Mouse (Mus musculus) lung, postnatal 14 days (tissue): Measurements from ENCODE around the gene Nomo1.

ENCODE experiments used
- DNase-seq: peaks from one replicate; pipeline ENCODE4 v3.0.0; 2021

The Nomo1 gene

GRCm38 (mm10) chr7:46033109-46033869 is at the start of gene Nomo1:
Gene Nomo1, plus strand, starts transcription at chr7:46033698.
- peak; percentile 98 for DNase-seq

GRCm38 (mm10) chr7:45986893-45987292 is 46.6 kb upstream of the Nomo1 start:
- DNase-seq, result no peak

- DNase-seq, result no peak
Measured at GRCm38 (mm10) chr7:45988344-45988743, 45.2 kb upstream of the Nomo1 start.

- no peak for DNase-seq
Measured at GRCm38 (mm10) chr7:45992470-45992869, 41.0 kb upstream of the Nomo1 start.

GRCm38 (mm10) chr7:46000577-46000976 is 32.9 kb upstream of the Nomo1 start:
- no peak for DNase-seq

- DNase-seq, result no peak
Measured at GRCm38 (mm10) chr7:46002748-46003147, 30.8 kb upstream of the Nomo1 start.

GRCm38 (mm10) chr7:46009578-46009977 is 23.9 kb upstream of the Nomo1 start:
- peak; percentile 65 for DNase-seq

GRCm38 (mm10) chr7:46012121-46012520 is 21.4 kb upstream of the Nomo1 start:
- DNase-seq, result no peak

- peak; percentile 42 for DNase-seq
Measured at GRCm38 (mm10) chr7:46013266-46014010, 20.1 kb upstream of the Nomo1 start.

GRCm38 (mm10) chr7:46019594-46019993 is 13.9 kb upstream of the Nomo1 start:
- no peak for DNase-seq

GRCm38 (mm10) chr7:46021951-46022350 is 11.5 kb upstream of the Nomo1 start:
- no peak for DNase-seq

- no peak for DNase-seq
Measured at GRCm38 (mm10) chr7:46025436-46025835, 8.1 kb upstream of the Nomo1 start.

- no peak for DNase-seq
Measured at GRCm38 (mm10) chr7:46028681-46029080, 4.8 kb upstream of the Nomo1 start.

GRCm38 (mm10) chr7:46029299-46030144 is 4.0 kb upstream of the Nomo1 start:
- no peak for DNase-seq

- peak; percentile 29 for DNase-seq
Measured at GRCm38 (mm10) chr7:46030145-46030488, 3.4 kb upstream of the Nomo1 start, which contains the start of gene Abcc6. Gene Abcc6, minus strand, starts transcription at chr7:46030302.

GRCm38 (mm10) chr7:46031075-46031474 is 2.4 kb upstream of the Nomo1 start:
- no peak for DNase-seq

- no peak for DNase-seq
Measured at GRCm38 (mm10) chr7:46033870-46034337, 406 bp downstream of the Nomo1 start.

- DNase-seq, result no peak
Measured at GRCm38 (mm10) chr7:46034991-46035390, 1.5 kb downstream of the Nomo1 start.

GRCm38 (mm10) chr7:46035468-46035867 is 2.0 kb downstream of the Nomo1 start:
- DNase-seq, result no peak

- no peak for DNase-seq
Measured at GRCm38 (mm10) chr7:46037433-46037832, 3.9 kb downstream of the Nomo1 start.

- no peak for DNase-seq
Measured at GRCm38 (mm10) chr7:46039873-46040272, 6.4 kb downstream of the Nomo1 start.

GRCm38 (mm10) chr7:46044106-46044505 is 10.6 kb downstream of the Nomo1 start:
- DNase-seq, result no peak

- no peak for DNase-seq
Measured at GRCm38 (mm10) chr7:46045882-46046281, 12.4 kb downstream of the Nomo1 start.
